Mouse (Mus musculus) layer of hippocampus, adult 8-10 months (tissue): ENCODE results near the gene Slc27a3. TPM values are rescaled to one million over a fixed set of nuclear protein-coding genes. Genes with fewer than 3 reads are reported as not detected.

Source experiments
- DNase-seq, 2 experiments: peaks; one replicate each; pipeline ENCODE4 v3.0.0; 2022; ENCODE audit warnings: low spot score in 2 of 2
- total RNA-seq, 4 experiments: library from RNA; stranded (reverse); gene quantifications; 2 replicates each; pipeline ENCODE4 v1.2.4; 2022

Slc27a3 gene
- total RNA-seq: 10 to 100 TPM in 3 of 4 experiments, 1 to 10 TPM in 1; 9.1 to 12.7 (median 12.1) TPM

DNA sequence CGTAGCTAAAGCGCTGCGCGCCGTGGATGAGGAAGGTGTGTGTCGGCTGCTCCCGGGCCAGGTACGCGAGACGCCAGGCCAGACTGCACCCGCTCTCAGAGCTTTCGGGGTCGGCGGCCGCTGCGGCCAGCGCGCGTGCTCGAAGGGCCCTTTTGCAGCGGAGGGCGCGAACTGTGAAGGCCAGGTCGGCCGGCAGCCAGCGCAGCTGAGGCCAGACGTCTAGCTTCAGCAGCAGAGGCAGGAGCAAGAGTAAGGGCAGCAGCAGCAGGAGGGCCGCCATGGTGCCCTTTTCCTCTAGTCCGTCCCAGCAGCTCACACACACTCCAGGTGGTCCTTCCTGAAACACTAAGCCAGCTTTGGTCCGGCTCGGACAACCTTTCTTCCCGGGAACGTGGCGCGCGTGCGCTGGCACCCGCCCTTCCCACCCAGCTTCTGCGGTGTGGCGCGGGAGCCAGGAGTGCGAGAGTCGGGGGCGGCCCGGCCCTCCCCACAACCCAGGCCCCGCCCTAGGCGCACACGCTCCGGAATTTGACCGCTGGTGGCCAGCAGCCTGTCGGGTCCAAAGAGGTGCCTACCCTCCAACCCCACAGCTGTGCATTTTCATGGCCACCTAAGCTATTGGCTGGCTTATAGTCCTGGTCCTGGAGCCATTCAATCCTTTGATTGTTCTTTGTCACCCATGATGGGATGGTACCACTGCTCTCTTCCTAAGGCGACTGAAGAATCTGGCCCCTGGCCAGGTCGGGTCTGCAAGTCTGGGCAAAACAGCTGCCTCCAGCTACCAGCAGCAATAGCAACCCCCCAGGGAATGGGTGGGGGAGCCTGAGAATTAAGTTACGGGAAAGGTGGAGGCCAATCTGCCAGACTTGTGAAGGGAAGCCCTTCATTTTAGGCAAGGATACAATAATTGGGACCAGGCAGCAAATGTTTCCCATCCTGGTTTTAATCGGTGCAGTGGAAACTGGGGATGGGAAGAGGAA is at the start of gene Slc27a3:
Gene Slc27a3, minus strand, starts transcription at position 428 of the 980 bp plus-strand sequence.
- peak in 1 of 2 experiments; percentile 30 for DNase-seq

DNA sequence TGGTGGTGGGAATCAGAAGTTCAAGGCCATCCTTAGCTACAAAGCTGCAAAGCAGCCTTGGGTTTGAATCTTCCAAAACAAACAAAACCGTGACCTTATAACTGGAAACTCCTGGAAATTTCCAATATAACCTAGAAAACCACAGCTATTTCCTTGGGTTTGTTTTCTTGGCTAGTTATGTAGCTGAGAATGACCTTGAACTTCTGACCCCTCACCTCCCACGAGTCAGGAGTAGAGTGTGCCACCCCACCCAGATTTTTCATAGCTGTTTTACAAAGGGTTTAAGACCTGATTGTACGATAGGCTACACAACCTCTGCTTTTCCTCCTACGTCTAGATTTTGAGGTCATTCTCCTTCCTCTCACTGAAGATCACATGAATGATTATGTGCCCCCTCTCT is 47.4 kb upstream of the Slc27a3 start:
- DNase-seq: no peak

DNA sequence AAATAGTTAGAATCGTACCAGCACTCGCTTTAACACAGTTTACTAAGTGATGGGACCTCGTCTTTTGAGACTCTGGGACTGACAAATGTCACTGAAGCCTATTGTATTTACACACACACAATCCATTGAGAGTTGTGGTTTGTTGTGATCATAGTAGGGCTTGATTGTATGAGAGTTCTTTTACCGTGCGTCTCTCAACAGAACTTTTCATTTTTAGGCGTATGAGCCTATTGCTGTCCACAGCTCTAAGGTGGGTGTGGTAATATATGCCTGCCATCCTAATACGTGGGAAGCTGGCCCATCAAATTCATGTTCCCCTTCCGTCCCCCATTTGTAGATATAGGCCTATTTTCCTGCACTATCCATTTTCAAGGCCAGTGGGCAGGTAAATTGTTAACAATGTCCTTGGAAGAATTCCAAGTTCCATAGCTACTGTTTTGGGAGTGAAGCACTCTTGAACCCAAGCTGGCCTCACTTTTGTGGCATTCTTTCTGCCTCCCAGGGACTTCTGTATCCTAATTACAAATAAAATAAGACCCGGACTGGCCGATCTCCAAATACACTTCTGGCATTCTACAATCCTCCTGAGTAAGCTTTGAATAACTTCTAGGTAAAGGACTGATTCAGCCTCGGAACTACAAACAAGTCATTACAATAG is 44.5 kb upstream of the Slc27a3 start:
- DNase-seq: no peak

DNA sequence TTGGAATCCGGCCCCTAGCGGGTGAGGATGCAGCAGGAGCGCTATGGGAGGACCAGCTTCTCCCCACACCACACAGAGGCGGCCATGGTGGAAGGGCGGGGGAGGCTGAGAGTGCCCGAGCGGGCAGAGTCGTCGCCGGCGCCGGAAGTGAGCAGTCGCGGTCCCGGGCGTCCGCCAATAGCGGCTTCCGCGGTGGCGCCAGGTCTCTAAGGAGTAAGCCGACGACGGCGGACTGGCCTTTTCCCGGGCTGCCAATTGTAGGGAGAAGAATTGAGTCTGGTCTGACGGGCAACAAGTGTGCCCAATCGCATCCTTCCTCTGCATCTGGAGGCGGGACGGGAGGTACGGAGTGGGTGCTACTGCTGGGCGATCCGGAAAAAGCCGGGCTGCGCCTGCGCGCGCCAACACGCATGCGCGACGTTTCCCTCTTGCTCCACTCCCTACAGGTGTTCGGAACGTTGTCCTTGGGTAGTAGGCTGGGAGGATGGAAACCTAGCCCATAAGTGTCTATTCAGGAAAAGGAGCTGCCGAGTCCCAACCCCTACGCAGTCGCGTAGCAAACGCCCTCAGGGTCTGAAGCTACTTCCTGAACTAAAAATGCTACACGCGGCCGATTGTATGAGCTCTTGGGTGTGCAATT is 43.8 kb upstream of the Slc27a3 start, which contains the start of gene Ints3:
Gene Ints3, minus strand, starts transcription at position 242 of the 640 bp plus-strand sequence.
- peak; percentile 100 for DNase-seq

DNA sequence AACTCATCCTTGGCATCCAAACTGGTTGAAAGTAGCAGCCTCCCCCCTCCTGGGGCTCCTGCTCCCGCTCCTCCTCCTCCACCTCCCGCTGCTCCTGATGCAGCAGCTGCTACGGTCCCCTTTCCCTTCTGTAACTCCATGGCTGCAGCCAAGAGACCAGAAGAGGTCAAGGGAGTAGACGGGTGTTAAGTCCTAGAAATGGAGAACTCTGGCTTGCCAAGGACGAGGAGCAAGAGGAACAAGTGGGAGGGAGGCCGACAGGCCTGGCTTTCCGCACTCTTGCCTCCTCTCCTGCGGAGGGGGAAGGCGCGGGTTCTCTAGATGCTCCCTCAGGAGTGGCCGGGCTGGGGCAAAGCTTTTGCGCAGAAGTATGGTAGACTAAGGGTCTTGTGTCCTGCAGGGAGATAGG is 43.1 kb upstream of the Slc27a3 start:
- peak; percentile 48 to 53 for DNase-seq

DNA sequence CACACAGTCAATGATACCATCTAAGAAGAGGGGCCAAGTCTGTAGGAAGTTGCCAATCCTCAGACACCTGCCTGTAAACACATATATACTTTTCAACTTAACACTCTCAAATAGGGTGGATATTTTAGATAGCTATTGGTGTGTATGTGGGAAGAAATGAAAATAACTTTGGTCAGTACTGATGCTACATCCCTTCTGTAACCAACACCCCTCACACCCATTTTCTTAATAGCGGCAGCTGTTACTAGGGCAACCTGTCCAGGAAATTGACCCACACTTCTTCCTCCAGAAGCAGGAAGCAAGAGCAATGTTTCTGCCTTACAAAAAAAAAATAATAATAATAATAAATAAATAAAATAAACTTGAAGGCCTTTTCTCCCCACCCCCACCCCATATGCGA is 42.6 kb upstream of the Slc27a3 start:
- DNase-seq: no peak

DNA sequence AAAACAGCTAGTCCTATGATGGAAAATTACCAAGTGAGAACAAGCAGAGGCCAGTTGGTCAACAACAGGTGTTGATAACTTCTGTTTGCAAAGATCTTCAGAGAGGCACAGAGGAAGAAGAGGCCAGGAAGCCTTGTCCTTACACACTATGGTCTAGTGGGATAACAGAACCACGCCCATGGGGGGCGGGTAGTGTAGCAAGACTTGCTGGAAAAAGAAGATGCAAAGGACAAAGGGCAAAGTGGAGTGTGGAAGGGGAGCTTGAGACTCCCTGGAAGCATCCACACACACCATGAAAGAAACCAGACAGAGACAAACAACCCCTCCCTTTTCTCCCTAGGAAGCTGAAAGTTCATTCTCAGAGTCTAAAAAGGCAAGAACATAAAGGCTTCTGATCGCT is 39.8 kb upstream of the Slc27a3 start:
- no peak for DNase-seq

DNA sequence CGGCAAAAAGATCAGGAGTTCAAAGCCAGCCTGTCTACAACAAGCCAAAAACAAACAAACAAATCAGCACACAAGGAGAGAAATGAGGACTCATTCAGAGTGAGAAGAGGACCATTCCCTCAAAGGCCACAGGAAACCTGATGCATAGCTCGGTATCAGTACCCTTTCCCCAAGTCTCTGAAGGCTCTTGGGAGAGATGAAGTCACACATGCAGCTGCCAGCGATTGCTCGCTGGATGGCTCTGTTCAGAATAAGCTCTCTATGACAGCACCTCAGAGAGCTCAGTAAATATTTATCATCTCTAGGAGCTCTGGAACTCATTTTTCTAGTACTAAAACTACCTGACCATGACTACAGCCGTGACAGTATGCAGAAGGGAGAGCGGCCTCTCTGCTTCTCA is 38.4 kb upstream of the Slc27a3 start:
- DNase-seq: no peak

DNA sequence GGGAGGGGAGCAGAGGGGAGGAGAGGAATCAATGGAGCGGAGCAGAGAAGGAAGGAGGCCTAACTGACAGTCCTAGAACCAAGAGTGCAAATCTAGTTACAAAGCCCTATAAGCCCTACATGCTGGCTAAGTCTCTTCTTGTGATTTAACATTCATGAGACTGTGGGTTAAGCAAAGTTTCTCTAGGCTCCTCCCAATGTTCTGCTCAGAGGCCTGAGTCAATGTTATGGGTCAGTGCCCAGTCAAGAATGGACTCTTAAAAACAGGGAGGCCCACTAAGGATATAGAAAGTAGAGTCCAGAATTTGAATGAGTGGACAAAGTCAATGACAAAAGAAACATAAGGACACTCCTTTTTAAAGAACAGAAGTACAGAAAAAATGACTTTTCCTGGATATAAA is 37.8 kb upstream of the Slc27a3 start:
- no peak for DNase-seq

DNA sequence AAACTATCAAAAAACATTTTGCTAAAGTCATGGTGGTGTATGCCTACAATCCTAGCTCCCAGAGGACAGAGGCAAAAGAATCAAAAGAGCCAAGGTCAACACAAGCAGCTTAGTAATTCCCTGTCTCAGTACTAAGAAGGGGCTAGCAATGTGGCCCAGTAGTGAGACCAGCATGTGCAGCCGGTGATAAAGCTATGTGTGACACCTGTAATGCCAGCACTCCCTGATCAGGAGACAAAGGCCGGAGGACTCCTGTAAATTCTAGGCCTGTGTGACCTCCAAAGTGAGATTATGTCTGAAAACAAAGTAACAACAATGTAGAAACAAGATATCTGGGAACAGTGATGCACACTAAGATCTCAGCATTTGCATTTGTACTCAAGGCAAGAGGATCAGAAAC is 35.8 kb upstream of the Slc27a3 start:
- DNase-seq: no peak

DNA sequence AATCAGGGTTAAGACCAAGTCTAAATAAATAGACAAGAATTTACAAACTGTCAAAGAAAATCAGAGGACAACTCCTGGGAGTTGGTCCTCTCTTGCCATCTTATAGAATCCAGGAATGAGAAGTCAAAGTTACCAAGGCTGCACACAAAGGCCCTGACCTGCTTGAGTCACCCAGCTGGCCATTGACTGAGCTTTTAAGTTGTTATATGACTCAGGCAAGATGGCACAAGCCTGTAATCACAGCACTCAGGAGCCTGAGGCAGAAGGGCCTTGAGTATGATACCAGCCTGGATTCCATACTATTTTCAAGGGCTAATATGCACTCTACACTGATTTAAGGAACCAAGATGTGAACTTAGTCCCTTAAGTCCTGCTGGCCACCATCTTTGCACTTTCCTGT is 33.8 kb upstream of the Slc27a3 start:
- DNase-seq: no peak

DNA sequence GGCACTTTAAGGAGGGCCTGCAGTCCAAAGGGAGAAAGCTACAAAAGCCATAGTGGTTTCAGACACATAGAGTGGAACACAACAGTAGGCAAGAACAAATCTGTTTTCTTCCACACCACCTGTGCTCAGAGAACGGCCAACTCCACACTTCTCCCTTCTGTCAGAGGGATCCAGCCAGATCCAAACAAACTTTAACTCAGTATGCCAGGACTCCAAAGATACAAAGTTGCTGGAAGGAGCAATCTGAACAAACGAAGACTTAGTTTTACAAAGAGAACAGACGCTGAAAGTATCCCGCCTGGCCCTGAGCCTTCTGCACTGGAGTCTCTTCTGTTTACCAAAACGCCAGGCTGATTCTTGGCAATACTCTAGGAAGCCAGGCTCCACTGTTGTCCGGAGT is 31.0 kb upstream of the Slc27a3 start:
- DNase-seq: peak in 1 of 2 experiments; percentile 17

DNA sequence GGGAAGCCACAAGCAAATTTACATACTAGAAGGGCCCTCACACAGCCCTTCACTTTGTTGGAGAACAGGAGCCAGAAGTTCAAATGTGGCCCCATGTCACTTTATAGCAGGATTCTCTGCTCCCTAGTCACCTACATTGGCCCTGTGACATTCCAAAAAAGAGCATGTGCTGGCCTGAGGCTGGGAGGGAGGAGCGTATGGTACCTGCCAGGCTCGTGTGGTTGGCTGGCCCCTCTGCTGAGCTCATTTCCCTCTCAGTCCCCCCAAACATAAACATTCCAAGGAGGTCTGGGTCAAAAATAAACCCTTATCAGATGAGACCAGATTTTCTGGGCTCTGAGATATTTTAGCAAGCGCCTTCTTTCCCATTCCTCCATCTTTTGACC is 23.3 kb upstream of the Slc27a3 start:
- no peak for DNase-seq

DNA sequence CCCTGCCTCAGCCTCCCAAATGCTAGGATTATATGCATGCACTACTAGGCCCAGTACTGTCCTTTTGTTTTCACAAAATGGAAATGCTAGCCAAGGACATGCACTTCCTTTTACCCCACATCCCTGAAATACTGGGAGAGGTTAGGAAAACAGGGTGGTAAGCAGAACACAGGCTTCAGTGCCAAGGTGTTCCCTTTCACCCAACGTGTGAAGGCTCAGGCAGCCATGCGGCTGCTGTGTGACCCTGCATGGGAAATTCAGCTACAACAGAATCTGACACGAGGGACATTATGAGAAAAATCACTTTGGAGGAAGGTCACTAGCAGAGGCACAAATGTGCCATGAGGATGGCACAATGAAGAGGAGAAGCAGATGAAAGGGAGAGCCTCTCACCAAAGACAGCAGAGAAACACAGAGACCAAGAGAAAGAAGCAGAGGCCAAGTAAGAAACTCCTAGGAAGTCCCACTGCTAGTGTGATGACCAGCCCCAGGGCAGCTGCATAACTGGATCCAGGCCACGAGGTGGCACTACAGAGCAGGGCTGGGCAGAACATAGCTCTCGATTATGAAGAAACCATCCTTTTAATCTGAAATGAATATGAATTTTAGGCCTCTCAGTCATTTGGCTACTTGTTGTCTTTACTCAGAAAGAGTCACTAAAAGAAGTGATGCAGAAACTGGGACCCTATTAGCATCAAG is 22.7 kb upstream of the Slc27a3 start:
- peak in 1 of 2 experiments; percentile 67 for DNase-seq

DNA sequence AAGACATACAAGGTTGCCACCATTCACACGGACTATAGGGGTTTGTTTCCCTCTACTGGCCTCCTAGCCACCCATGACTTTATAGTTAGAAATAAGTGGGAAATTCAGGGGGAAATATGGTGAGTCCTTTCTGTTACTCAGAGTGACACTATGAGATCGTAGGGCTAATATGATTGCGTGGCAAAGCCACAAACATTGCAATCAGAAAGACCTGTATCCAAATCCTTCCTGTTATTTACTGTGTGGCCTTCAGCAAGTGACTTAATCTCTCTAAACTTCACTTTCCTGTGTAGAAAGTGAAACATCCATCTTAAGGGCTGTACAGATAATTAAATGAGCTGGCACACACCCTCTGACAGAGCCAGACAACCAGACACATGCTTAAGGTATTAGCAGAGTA is 19.0 kb upstream of the Slc27a3 start:
- no peak for DNase-seq

DNA sequence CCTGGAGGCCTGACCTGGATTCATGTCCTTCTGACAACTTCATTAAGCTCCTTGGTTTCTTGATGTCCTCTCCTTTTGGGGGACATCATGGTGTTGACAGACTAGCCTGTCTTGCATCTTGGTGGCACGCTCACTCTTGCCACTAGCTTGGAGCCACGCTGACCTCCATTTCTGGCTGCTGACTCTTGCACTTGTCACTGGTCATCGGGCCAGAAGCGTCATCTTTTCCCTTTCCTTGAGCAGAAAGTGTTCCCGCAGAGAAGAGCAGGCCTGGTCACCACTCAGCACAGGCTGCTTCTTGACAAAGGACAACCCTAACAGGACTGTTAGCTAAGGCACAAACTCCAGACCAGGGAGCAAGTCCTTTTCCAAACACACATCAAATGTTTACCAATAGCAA is 16.7 kb upstream of the Slc27a3 start:
- no peak for DNase-seq

DNA sequence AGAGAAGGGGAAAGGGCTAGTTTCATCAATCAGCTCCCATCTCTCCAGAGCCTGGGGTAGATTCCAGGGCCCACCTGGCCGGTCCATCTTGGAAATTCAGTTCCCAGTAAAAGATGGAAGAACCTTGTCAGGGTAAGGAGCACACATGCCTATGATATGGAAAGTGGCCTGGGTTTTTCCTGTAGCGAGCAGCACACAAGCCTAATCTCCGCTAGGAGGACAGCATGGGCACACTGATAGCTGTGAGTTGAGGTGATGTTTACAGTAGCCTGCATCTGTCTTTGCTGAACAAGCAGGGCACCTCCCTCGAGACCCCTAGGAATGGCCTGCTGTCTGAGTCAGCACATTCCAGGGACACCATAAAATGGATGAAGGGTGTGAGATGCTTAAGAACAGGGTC is 14.9 kb upstream of the Slc27a3 start:
- no peak for DNase-seq

DNA sequence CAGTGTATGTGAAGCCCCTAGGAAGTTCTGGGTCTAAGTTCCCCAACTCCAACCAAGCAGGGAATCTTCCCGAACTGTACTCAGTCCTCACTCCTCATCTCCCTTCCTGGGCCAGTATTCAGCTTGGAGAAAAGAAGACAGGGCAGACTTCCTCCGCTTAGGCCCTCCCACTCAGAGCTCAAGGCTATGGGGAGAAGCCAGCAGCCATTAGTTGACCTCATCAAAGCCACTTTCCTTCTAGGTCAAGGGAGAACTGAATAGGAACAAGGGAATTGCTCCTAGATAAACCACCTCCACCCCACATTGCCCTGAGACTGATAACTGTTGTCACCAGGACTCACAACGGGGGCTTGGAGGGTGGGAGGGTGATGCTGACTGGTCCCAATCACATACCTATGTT is 14.4 kb upstream of the Slc27a3 start:
- DNase-seq: no peak

DNA sequence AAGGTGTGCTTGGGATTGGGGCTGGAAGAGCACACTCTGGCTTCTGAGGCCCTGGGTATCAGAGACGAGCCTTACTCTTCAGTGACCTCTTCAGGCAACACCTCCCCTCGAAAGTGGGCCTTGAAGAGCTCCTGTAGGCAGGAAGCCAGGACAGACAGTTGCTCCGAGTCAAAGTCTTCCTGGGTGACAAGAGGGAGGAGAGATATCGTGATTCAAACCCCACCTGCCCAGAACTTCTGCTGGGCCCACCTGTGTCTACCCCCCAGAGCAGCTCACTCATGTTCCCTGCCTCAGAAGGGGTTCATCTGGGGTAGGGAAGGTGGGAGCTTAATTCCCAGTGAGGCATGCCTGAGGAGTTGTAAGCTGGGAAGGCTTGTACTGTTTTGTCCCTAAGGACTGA is 11.3 kb upstream of the Slc27a3 start:
- DNase-seq: no peak

DNA sequence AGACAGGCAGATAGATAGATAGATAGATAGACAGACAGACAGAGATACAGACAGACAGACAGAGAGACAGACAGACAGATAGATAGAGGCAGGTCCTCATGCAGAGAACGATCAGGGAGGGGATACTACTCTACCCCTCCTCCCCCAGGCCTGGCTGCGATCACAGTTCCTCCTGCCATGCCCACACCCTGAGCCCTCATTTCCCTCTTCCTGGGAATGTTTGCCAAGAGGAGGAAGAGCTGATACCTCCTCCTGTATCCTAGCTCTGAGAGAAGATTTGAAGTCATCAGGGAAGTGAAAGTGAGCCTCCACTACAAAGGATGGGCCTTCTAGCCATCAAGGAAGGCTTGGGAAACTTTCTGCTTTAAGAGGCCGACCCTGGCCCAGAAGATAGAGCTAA is 5.9 kb upstream of the Slc27a3 start:
- no peak for DNase-seq

DNA sequence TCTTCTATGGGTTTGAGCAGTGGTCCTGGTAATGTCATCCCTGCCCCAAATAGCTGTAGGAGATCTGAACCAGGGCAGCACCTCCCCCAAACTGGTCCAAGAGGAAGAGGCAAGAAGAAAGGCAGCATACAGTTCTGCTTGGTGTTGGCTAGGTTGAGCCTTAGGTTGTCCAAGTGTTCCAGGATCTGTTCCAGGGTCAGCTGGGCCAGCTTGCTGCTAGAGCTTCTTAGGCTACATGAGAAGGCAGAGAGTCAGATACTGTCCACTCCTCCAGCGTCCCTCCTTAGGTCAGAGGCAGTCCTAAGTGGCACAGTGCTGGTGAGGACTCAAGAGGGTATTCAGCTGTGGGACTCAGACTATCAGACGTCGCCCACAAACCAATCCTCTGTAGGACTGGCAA is 2.9 kb upstream of the Slc27a3 start:
- DNase-seq: no peak
